Mouse (Mus musculus) ES-E14 (cell line): ENCODE data around the gene Fam205a4. TPM values are rescaled to one million over a fixed set of nuclear protein-coding genes. Genes with fewer than 3 reads are reported as not detected.
"Not testable (repeated sequence)": the region's sequence is repeated elsewhere in the genome, so short reads cannot be mapped to it uniquely, and the experiment has no call there.

Experiments
- DNase-seq: peaks from one replicate; pipeline ENCODE4 v3.0.0-alpha.2; 2013; ENCODE audit warnings: low read depth, low spot score
- H3K27ac ChIP-seq: 2 replicates; pipeline ENCODE4 v1.5.1; 2012; ENCODE audit warnings: low read depth, mild to moderate bottlenecking, low read length, moderate library complexity, mixed read lengths; ENCODE audit not compliant: poor library complexity, insufficient read depth, severe bottlenecking
- H3K36me3 ChIP-seq: 2 replicates; pipeline ENCODE4 v1.6.1; 2012; ENCODE audit warnings: mild to moderate bottlenecking, low read length, moderate library complexity, mixed read lengths; ENCODE audit not compliant: control insufficient read depth, poor library complexity, insufficient read depth, severe bottlenecking
- H3K4me1 ChIP-seq, 2 experiments: fragments of 150-350 bp in 1 of 2; sonication (generic) in 1 of 2; 2 replicates each; pipeline ENCODE4 v1.6.1; 2012; ENCODE audit warnings: low read length in 2 of 2, mild to moderate bottlenecking in 1 of 2, mixed read lengths in 1 of 2; ENCODE audit not compliant: control insufficient read depth in 2 of 2, insufficient read depth in 2 of 2, poor library complexity in 1 of 2
- H3K4me3 ChIP-seq, 2 experiments: fragments of 150-350 bp in 1 of 2; sonication (generic) in 1 of 2; 2 replicates each; pipeline ENCODE4 v1.5.1; 2012; ENCODE audit warnings: low read length in 2 of 2, low read depth in 1 of 2, mild to moderate bottlenecking in 1 of 2, mixed read lengths in 1 of 2; ENCODE audit not compliant: insufficient read depth in 1 of 2, poor library complexity in 1 of 2, severe bottlenecking in 1 of 2
- H3K9ac ChIP-seq: 2 replicates; pipeline ENCODE4 v1.6.1; 2012; ENCODE audit warnings: low read depth, mild to moderate bottlenecking, low read length, mixed read lengths; ENCODE audit not compliant: poor library complexity, insufficient read depth, severe bottlenecking
- H3K9me3 ChIP-seq: fragments of 150-350 bp; sonication (generic); 2 replicates; pipeline ENCODE4 v1.6.1; 2012; ENCODE audit warnings: low read depth, mild to moderate bottlenecking, low read length; ENCODE audit not compliant: control insufficient read depth, insufficient read depth
- in situ Hi-C, 2 experiments: fragments of 600-800 bp; cut with MboI; formaldehyde crosslinking; loops; one replicate each; pipeline ENCODE4 v1.15.1; 2025; ENCODE audit warnings: low sequenced_read_pairs in 2 of 2, inconsistent platforms in 1 of 2; ENCODE audit not compliant: unreplicated experiment in 2 of 2
- total RNA-seq: library from RNA; depleted of rRNA; stranded (reverse); fragments of 300-350 nt; gene quantifications from 2 replicates; pipeline ENCODE4 v1.2.3, GENCODE M21; 2012; rRNA removed

Gene Fam205a4
- total RNA-seq, result not detected in 2 replicates

DNA sequence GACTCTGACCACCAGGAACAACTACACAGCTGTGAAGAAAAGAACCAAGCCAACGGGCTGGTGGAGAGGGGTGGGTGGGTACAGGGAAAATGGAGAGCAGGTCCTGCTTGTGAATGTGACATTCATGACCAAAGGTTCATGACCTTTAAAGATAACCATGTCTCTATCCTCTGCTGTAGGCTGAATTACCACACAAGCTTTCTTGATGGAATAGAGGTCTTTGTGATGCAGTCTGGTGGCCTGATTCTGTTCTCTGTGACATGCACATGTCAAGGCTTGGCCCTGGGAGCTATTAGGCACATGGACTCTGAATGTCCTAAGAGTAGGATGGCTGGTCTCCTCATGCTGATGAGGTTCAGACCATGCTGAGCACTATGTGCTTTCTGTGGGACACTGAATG is at the start of gene Fam205a4:
Fam205a4 (plus strand) TSS at position 301 of the 400 bp plus-strand sequence.
- H3K36me3 ChIP-seq, H3K9ac ChIP-seq, DNase-seq, in situ Hi-C loops, H3K4me1 ChIP-seq, H3K9me3 ChIP-seq, H3K4me3 ChIP-seq, H3K27ac ChIP-seq: not testable (repeated sequence)

DNA sequence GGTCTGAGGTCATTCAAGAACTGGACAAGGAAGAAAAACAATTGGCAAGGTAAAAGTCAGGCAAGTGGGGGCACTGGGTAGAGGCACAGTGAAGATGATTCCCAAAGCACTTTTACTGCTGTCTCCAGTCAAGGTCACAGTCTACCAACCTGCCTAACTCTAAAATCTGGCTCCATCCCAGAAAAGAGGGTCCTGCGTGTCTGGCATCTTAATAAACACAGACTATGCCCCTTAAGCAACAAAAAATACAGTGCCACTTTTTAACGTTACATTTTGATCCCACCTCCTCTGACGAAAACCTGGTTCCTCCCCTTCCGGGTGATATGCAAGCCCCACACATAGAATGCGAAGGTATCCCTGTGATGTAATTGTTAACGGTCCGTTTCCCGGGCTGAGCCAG is 24.6 kb upstream of the Fam205a4 start, which contains the start of gene Gm20878:
Gm20878 (plus strand) TSS at position 301 of the 400 bp plus-strand sequence.
- H3K9ac ChIP-seq, H3K27ac ChIP-seq, DNase-seq, H3K9me3 ChIP-seq, in situ Hi-C loops, H3K4me1 ChIP-seq, H3K36me3 ChIP-seq, H3K4me3 ChIP-seq: not testable (repeated sequence)

Other genes starting within 250 kb of the Fam205a4 start
- gene Dctn3, start 242.9 kb upstream of the Fam205a4 start, total RNA-seq, result 87.0 and 90.9 TPM in 2 replicates
- 0.11 TPM in 1 of 2 replicates, not detected in the other for gene Arid3c, start 234.9 kb upstream of the Fam205a4 start, total RNA-seq
- gene Galt, start 210.8 kb upstream of the Fam205a4 start, total RNA-seq, result 26.9 and 34.9 TPM in 2 replicates
- 198 and 230 TPM in 2 replicates for gene Sigmar1, start 209.9 kb upstream of the Fam205a4 start, total RNA-seq
- 11.4 and 14.6 TPM in 2 replicates for gene Ccl27a, start 191.8 kb upstream of the Fam205a4 start, total RNA-seq
- gene Gm21541, start 62.4 kb upstream of the Fam205a4 start, total RNA-seq, result not detected in 2 replicates
- gene Gm20878, start 24.5 kb upstream of the Fam205a4 start, total RNA-seq, result 1.9 TPM in 1 of 2 replicates, not detected in the other
- not detected in 2 replicates for gene Gm21093, start 68.7 kb downstream of the Fam205a4 start, total RNA-seq
- gene Gm3893, start 125.1 kb downstream of the Fam205a4 start, total RNA-seq, result not detected in 2 replicates
- gene Gm13304, start 148.8 kb downstream of the Fam205a4 start, total RNA-seq, result not detected in 2 replicates
- gene Gm13306, start 187.4 kb downstream of the Fam205a4 start, total RNA-seq, result not detected in 2 replicates
- not detected in 2 replicates for gene Gm13305, start 202.5 kb downstream of the Fam205a4 start, total RNA-seq